15 mouse cellular contexts compared by ENCODE assay signal in genomic region chr3:51086441-51086849, GRCm38 (mm10).
DNase-seq lines count a peak whose midpoint lies in the region; ATAC-seq and TF ChIP-seq lines count a peak whose summit lies in the region.
"Had no signal": no experiment of that assay in that cellular context is flagged by ENCODE, and none has a peak within 500 bp of the region (broad histone marks: within the 10 kb centered on the region; RNA-seq: fewer than 3 reads in every experiment).

No protein-coding gene starts in this region.

- WGBS in heart, embryonic 11.5 days (ENCODE audit: insufficient replicate concordance), result 56% methylated on average over 10 of the region's 10 CpGs
- 31% methylated on average over 10 of the region's 10 CpGs for WGBS in lung, embryonic 16.5 days

- no peaks in the 10 kb centered on the region for H3K27me3 ChIP-seq in heart, embryonic 11.5 days (ENCODE audit: control insufficient read depth, insufficient read depth, low read length)
- H3K27me3 ChIP-seq in lung, embryonic 16.5 days (ENCODE audit: control insufficient read depth, insufficient read depth, low read depth, low read length), result no peaks in the 10 kb centered on the region
- H3K27me3 ChIP-seq: kidney, embryonic 15.5 days; limb, embryonic 15.5 days; neural tube, embryonic 12.5 days had no signal

- DNase-seq in heart, adult 11 months, result peak; percentile 30
- DNase-seq in lung, postnatal 36 days, result no peak
- DNase-seq in R1 (ENCODE audit: low read depth, low spot score), result peak; percentile 62
- DNase-seq in brain, embryonic 14.5 days (ENCODE audit: low read depth), result peak; percentile 80
- no peak for DNase-seq in gastrocnemius, postnatal 25 days
- no peak for DNase-seq in thymus, adult 18-20 months
- DNase-seq: cerebellum, postnatal 10 days; lung, adult 18-20 months; retina, postnatal 1 day had no signal

- no peaks in the 10 kb centered on the region for H3K9me3 ChIP-seq in heart, embryonic 11.5 days (replicated peaks; ENCODE audit: control insufficient read depth, low read length)
- H3K9me3 ChIP-seq in lung, embryonic 16.5 days (ENCODE audit: control insufficient read depth, low read length), result no peaks in the 10 kb centered on the region
- H3K9me3 ChIP-seq: kidney, embryonic 15.5 days; limb, embryonic 15.5 days; midbrain, embryonic 12.5 days; neural tube, embryonic 12.5 days had no signal

- H3K4me2 ChIP-seq in heart, embryonic 11.5 days, result no peak overlapping the region
- no peak overlapping the region for H3K4me2 ChIP-seq in lung, embryonic 16.5 days (ENCODE audit: low read depth, low read length)
- H3K4me2 ChIP-seq: kidney, embryonic 15.5 days; limb, embryonic 15.5 days; midbrain, embryonic 12.5 days; neural tube, embryonic 12.5 days had no signal

- H3K36me3 ChIP-seq in heart, embryonic 11.5 days (ENCODE audit: control insufficient read depth, insufficient read depth, low read length), result no peaks in the 10 kb centered on the region
- H3K36me3 ChIP-seq in lung, embryonic 16.5 days (ENCODE audit: control insufficient read depth, insufficient read depth, low read length), result no peaks in the 10 kb centered on the region
- H3K36me3 ChIP-seq: kidney, embryonic 15.5 days; limb, embryonic 15.5 days; midbrain, embryonic 12.5 days; neural tube, embryonic 12.5 days had no signal

- no peaks in the 10 kb centered on the region for H3K4me1 ChIP-seq in heart, embryonic 11.5 days (ENCODE audit: control insufficient read depth, insufficient read depth, low read length)
- H3K4me1 ChIP-seq in lung, embryonic 16.5 days (replicated peaks; ENCODE audit: control insufficient read depth, insufficient read depth, low read length), result no peaks in the 10 kb centered on the region
- H3K4me1 ChIP-seq: kidney, embryonic 15.5 days had no signal

- H3K27ac ChIP-seq in heart, embryonic 11.5 days (ENCODE audit: low read depth, low read length), result no peak overlapping the region
- H3K27ac ChIP-seq in lung, embryonic 16.5 days (ENCODE audit: low read length), result no peak overlapping the region; the same call in 1 of the 2 replicates
- H3K27ac ChIP-seq: kidney, embryonic 15.5 days; limb, embryonic 15.5 days; midbrain, embryonic 12.5 days; neural tube, embryonic 12.5 days had no signal

- TF ChIP-seq POLR2A in brain, embryonic 14.5 days (IDR thresholded peaks at IDR 0.05; ENCODE audit: borderline replicate concordance, extremely low read depth, insufficient read depth, insufficient read length, poor library complexity, severe bottlenecking), result no peak

- H3K4me3 ChIP-seq in heart, embryonic 11.5 days (ENCODE audit: low read depth, low read length), result no peak overlapping the region
- no peak overlapping the region for H3K4me3 ChIP-seq in lung, embryonic 16.5 days (ENCODE audit: low read length)
- H3K4me3 ChIP-seq: kidney, embryonic 15.5 days; limb, embryonic 15.5 days; midbrain, embryonic 12.5 days; neural tube, embryonic 12.5 days had no signal

- no peak for TF ChIP-seq CTCF in brain, embryonic 14.5 days (IDR thresholded peaks at IDR 0.05; ENCODE audit: borderline replicate concordance, extremely low read depth, insufficient read depth, insufficient read length)

- H3K9ac ChIP-seq in heart, embryonic 11.5 days (ENCODE audit: low read depth, low read length), result no peak overlapping the region
- H3K9ac ChIP-seq in lung, embryonic 16.5 days (ENCODE audit: low read length), result no peak overlapping the region
- H3K9ac ChIP-seq: kidney, embryonic 15.5 days; limb, embryonic 15.5 days; midbrain, embryonic 12.5 days; neural tube, embryonic 12.5 days had no signal

- ATAC-seq in heart, embryonic 11.5 days (replicated peaks; ENCODE audit: insufficient number of reproducible peaks, low FRiP score, low TSS enrichment), result no peak
- ATAC-seq in lung, embryonic 16.5 days (ENCODE audit: low read depth), result peak; percentile 68

Comparison
In these comparisons a context has a peak if more than half of its experiments do, and no peak if none do; other contexts are left out.
1. DNase-seq: peak in heart, adult 11 months (single experiment), R1 (single experiment) and brain, embryonic 14.5 days (single experiment); none in lung, postnatal 36 days (single experiment), gastrocnemius, postnatal 25 days (single experiment) and thymus, adult 18-20 months (0 of 2).